Mouse (Mus musculus): ENCODE measurements around the gene Spata21.

Gene Spata21

DNA sequence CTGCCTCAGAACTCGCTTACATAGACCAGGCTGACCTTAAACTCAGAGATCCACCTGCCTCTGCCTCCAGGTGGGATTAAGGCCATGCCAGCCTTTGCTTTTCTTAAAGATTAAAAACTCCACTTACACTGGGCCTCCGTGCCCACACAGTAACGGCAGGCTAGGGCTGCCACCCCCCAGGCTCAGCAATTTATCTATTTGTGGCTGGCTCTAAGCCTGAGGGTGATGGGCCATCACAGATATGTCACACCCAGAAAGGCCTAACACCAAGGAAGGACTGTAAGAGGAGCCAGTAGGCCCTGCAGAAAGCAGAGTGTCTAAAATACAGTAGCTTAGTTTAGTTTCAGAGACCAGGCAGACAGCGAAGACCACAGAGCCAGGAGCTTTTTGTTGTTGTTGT lies 14.0 kb upstream of the Spata21 start:
- no peak for DNase-seq (ENCODE audit: low spot score)

DNA sequence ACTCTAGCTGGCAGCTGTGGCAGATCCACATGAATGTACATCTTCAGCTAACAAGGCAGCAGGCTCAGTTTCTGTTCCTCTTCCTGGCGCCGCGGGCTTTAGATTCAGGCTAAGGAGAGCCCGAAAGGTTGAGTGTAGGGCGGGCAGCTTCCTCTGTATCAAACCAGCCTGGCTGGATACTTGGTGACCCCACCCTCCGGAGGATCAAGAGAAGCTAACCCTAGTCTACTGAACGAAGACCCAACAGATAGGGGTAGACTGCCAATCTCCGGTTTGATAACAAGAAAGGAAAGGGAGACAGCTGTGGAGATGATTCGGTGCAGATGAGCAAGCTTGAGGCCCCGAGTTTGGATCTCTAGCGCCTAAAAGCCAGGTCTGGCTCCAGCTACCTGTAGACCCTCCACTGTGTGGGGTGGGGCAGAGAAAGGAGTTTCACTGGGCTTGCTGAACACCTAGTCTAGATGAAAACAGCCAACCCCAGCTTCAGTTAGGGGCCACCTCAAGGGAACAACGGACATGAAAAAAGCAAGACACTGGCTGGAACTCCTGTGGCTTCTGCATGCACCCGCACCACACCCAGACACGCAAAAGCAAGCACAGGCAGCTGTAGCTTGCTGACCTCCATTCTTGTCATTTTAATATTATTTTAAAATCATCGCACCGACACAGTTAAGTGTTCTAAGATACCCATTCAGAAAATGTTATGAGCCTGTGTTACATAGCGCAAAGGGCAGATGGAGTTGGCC lies 11.2 kb upstream of the Spata21 start:
- no peak for DNase-seq (ENCODE audit: low spot score)

DNA sequence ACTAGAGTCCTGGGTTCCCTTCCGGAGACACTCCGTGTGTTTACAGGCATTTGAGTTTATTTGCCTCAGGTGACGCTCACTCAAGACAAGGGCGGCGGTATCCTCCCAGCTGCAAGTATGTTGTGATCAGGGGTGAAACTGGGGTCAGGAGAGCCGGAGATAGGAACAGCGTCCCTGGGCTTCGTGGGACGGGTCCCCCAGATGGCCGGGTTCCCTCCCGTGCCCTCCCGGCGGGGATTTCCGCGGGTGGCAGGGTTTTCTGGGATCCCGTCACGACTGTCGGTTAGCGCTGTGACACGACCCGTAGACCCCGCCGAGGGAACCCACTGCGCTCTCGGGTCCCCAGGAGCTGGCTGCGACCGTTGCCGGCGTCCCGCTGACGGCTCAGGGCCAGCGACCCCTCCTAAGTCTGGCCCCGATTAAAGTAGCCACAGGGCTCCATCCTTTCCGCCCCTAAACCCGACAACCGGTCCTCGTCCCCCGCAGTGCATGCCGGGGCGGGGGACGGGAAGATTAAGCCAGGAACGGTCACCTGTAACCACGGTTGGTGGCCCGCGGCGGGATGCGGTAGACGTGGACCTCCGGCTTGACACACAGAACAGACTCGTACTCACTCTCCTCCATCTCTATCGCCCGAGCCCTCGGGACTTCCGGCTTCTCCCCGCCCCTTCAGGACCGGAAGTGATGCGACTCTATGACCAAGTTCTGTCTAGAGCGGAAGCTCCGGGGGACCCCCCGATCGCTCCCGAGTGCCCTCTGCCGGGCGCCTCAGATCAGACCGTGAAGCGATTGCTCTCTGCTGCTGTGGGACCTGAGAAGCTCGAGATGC lies 10.2 kb upstream of the Spata21 start, which contains the start of gene Necap2:
Gene Necap2 (minus strand): TSS at position 677 of the 829 bp plus-strand sequence.
- peak; percentile 95 for DNase-seq (ENCODE audit: low spot score)

- no peak for DNase-seq (ENCODE audit: low spot score)
Observed at GRCm38 (mm10) chr4:141078510-141079137, 9.5 kb upstream of the Spata21 start.

DNA sequence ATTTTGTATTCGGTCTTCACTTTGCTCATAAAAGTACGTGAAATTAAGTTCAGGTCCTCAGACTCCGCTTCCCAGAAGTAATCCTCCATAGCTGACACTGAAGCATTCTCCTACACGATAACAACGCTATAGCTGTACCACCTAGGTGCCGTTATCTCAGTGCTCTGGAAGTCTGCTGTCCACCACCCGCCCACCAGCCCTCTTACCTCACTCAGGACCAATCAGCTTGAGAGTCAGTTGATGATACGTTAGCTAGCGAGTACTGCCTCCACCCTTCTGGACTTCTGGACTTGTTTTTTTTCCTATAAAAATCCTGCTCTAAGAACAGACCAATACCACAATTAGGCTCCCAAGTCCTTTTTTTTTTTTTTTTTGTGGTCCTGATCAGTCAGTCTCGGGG lies 1.3 kb upstream of the Spata21 start:
- DNase-seq (ENCODE audit: low spot score) = no peak

DNA sequence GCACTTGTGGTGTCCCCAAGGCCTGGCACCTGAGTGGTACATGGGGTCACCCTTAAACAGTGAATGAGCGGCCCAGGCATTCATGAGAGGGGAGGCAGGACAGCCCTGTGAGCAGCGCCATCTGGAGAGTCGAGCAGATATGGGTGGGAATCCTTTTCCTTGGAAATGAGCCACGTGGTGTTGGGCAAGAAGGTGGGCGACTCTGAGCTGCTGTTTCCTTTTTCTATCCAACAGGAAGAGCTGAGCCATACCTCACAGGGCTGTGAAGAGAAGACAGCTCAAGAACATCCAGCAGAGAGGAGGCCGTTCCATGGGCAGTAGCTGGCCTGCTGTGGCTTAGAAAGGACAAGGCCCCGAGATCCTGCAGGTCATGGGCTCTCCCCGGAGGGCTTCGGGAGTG lies 581 bp downstream of the Spata21 start:
- no peak for DNase-seq (ENCODE audit: low spot score)

DNA sequence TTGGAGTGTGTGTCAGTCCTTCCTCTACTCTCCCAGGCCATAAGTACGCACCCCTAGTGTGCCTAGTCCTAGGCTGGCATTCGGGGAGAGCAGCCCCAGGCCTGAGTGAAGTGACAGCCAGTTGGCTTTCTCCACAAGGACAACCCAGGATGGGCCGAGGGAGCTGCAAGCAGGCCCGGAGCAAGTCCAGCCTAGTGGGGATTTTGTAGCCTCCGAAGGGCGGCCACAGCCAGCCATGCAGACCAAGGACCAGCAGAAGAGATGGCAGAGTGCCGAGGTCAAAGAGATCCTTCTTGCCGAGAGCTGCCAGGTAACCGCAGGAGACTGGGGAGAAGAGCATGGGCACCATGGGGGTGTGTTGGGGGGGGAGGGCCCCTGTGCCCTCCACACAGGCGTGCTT lies 6.9 kb downstream of the Spata21 start:
- DNase-seq (ENCODE audit: low spot score) = no peak

DNA sequence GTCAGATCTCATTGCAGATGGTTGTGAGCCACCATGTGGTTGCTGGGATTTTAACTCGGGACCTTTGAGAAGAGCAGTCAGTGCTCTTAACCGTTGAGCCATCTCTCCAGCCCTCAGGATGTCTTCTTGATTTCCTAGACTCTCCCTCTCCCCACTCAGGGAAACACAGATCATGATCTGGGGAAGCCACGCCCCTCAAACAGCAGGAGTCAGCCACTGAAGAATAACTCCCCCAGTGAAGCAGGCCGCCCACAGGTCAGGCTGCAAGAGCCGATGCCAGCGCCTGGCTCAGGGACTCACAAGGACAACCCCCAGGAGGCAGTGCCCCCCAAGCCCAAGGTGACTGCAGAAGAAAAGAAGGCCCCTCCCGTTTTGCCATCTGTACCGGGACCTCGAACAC lies 8.6 kb downstream of the Spata21 start:
- DNase-seq (ENCODE audit: low spot score) = no peak

DNA sequence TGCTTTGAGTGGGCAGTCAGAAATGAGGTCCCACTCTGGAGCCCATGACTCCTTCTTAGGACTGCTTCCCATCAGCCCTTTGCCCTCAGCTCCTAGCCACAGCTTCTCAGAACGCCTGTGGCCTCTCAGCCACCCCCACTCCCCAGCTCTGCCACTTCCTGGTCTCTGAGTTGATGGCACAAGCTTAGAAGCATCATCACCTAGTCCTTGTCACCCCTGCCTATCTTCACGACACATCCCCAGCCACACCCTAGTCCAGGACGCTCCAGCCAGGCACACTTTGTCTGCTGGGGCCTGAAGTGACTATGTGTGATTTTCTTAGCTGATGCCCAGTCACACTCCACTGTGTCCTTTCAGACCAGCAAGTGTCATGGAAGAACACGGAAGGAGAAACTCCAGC lies 10.8 kb downstream of the Spata21 start:
- no peak for DNase-seq (ENCODE audit: low spot score)

GRCm38 (mm10) chr4:141099956-141100355 lies 11.8 kb downstream of the Spata21 start:
- DNase-seq (ENCODE audit: low spot score) = no peak

GRCm38 (mm10) chr4:141101291-141101690 lies 13.2 kb downstream of the Spata21 start:
- DNase-seq (ENCODE audit: low spot score) = no peak

DNA sequence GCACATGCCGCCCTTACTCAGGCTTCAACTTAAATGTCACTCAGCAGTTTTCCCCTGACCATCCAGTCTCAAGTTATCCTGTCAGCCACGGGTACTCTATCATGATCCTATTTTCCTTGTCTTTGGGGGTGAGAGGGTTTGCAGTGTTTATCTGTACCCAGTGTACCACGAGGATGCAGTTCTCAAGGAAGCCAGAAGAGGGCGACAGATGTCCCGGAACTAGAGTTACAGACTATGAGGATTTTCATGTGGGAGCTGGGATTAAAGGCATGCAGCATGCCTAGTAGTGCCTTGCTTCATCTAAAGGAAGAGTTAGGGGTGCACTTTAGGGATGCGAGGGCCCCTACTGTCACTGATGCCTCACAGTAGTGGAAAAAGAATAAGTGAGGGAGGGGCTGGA lies 13.7 kb downstream of the Spata21 start:
- DNase-seq (ENCODE audit: low spot score) = no peak

- no peak for DNase-seq (ENCODE audit: low spot score)
Observed at GRCm38 (mm10) chr4:141106526-141107183, 18.5 kb downstream of the Spata21 start.

DNA sequence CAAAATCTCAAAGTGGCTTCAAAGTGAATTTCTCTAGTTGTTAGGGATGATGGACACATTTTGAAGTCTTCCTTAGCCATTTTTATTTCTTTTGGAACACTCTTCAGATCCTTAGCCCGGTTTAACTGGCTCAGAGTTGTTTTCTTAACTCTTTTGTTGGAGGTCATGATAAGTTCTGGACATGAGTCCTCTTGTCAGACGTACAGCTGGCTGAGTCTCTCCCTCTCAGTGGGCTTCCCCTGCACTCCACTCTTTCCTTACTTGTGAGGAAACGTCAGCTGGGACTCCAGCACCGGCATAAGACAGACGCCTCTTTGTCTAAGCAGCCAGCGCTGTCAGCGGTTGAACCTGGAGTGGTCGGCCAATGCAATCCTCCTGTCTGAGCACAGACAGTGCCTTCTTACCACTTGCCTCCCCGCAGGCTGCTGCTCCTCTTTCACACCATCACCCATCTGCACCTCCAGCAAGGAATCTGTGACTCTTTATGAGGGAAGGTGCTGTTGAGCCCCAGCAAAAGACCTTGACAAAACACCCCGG lies 20.1 kb downstream of the Spata21 start:
- no peak for DNase-seq (ENCODE audit: low spot score)

DNA sequence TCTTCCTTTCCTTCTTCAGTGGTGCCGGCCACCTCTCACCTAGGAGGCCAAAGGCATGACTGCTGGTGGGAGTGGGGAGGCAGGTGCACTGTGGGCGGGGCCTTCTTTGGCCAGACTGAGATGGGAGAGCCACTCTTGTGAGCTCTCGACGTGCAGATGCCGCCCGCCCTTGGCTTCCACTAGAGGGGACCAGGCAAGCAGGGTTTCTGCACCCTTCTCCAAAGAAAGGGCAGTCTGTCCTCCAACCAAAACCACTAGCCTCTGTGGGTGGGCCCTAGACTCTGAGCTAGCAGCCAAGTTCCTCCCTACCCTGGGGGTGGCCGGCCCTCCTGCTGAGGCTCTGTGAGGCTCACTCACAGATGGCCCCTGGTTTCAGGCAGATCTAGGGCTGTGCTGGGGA lies 25.7 kb downstream of the Spata21 start:
- no peak for DNase-seq (ENCODE audit: low spot score)

DNA sequence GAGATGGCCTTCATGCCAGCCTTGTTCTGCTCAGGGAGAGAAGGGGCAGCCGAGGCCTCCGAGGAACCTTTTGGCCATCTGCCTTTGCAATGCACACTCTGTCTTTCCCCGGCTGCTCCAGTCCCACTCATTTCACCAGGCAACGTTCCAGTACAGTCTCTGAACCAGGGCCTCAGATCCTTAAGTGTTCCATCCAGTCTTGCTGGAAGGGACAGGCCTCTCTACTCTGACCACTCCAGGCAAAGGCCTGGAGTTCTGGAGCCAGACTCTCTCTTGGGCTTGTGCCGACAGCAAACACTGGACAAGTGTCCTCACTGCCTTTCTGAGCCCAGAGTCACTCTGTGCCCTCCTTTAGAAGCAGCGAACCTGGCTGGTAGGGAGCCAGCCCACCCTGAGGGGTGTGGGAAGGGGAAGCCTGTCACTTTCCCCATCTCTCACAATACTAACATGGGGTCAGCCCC lies 26.4 kb downstream of the Spata21 start:
- DNase-seq (ENCODE audit: low spot score) = peak; percentile 24

- no peak for DNase-seq (ENCODE audit: low spot score)
Observed at GRCm38 (mm10) chr4:141115398-141115797, 27.3 kb downstream of the Spata21 start.

DNA sequence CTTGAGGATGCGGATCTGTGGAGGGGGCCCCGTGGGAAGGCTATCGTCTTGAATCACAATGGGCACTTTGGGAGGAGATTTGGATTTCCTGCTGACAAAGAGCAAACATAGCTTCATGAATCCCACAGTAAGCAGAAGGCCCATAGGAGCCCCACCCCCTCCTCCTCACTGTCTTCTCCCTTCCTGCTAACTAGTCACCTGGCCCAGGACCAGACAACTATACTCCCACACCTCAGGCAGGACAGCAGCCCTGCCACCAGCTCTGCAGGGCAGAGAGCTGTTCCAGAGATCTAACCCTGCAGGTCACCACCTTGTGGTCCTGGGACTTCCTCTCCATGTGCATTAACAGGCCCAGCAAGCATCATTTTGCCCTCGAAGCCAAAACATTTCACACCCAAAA lies 30.6 kb downstream of the Spata21 start:
- DNase-seq (ENCODE audit: low spot score) = no peak

- peak; percentile 52 for DNase-seq (ENCODE audit: low spot score)
Observed at GRCm38 (mm10) chr4:141120700-141121099, 32.6 kb downstream of the Spata21 start.

DNA sequence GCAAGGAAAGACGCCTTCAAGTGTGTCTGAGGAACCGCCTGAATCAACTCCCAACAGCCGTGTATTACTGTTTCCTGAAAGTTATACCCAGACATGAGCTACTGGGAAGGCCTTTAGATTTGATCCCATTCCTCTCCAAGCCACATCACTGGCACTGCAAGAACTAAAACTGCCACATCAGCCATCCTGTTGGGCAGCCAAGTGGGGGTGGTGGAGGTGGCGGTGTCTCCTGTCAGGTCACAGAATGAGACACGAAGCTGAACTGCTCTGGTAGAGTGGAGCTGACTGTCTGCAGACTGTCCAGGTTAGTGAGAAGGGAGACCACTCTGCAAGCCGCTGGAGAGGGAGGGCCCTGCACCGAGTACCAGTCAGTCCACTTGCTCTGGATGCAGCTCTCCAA lies 34.5 kb downstream of the Spata21 start:
- no peak for DNase-seq (ENCODE audit: low spot score)

- DNase-seq (ENCODE audit: low spot score) = no peak
Observed at GRCm38 (mm10) chr4:141123065-141123464, 34.9 kb downstream of the Spata21 start.

DNA sequence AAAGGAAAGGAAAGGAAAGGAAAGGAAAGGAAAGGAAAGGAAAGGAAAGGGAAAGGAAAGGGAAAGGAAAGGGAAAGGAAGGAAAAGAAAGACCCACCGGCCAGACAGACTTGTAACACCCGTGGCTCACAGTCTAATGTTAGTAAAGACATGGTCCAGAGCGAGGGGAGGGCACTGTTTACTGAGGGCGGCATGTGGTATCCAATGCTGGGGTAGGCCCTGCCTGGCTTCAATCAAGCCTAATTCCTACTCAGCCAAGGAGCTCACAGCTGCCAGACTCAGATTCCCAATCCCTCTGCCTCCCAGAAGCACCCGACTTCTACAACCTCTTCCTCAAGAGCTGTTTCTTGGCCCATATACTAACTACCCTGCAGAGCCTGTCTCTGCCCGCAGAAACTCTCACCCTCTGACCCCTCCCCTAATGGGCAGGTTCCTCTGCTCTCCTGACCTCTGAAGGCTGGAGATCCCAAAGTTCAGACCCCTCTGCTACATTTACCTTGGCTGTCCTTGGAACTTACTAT lies 41.1 kb downstream of the Spata21 start:
- DNase-seq (ENCODE audit: low spot score) = no peak
